Mouse (Mus musculus) c-Kit-positive CD71-negative TER-119-negative erythroid progenitor cells, embryonic 14.5 days (primary cell): ENCODE data around the gene Bptf.
"Not testable (repeated sequence)": the region's sequence is repeated elsewhere in the genome, so short reads cannot be mapped to it uniquely, and the experiment has no call there.

ENCODE experiments used
- DNase-seq: peaks from one replicate; pipeline ENCODE4 v3.0.0-alpha.2; 2013; ENCODE audit warnings: low read depth

Bptf gene

GRCm38 (mm10) chr11:106985979-106986604 lies 145.8 kb downstream of the Bptf start:
- not testable (repeated sequence) for DNase-seq
